Mouse (Mus musculus) neural tube, embryonic 11.5 days (tissue): ENCODE measurements around the gene Marco. TPM values are rescaled to one million over a fixed set of nuclear protein-coding genes. Genes with fewer than 3 reads are reported as not detected.

Experiments
- ATAC-seq: fragments of 200-750 bp; cut with Nextera tagmentation; 2 replicates; pipeline ENCODE4 v1.8.0; 2017; ENCODE audit warnings: moderate number of reproducible peaks, mild to moderate bottlenecking, moderate TSS enrichment, moderate library complexity; ENCODE audit not compliant: insufficient read depth, low FRiP score, low TSS enrichment
- DNase-seq: peaks from one replicate; pipeline ENCODE4 v3.0.0-alpha.2; 2015; ENCODE audit warnings: low spot score
- H3K27ac ChIP-seq: fragments of 300-500 bp; sonication (generic); 2 replicates; pipeline ENCODE4 v1.5.1; 2014; ENCODE audit warnings: low read depth, mild to moderate bottlenecking, low read length
- H3K27me3 ChIP-seq: fragments of 300-500 bp; sonication (generic); 2 replicates; pipeline ENCODE4 v1.6.1; 2014; ENCODE audit warnings: mild to moderate bottlenecking, low read length, mixed read lengths; ENCODE audit not compliant: control insufficient read depth, insufficient read depth
- H3K36me3 ChIP-seq: fragments of 300-500 bp; sonication (generic); 2 replicates; pipeline ENCODE4 v1.6.1; 2014; ENCODE audit warnings: mild to moderate bottlenecking, low read length, moderate library complexity, mixed read lengths; ENCODE audit not compliant: control insufficient read depth, insufficient read depth
- H3K4me1 ChIP-seq: fragments of 300-500 bp; sonication (generic); 2 replicates; pipeline ENCODE4 v1.6.1; 2014; ENCODE audit warnings: low read length, mixed read lengths; ENCODE audit not compliant: control insufficient read depth, insufficient read depth
- H3K4me2 ChIP-seq: fragments of 300-500 bp; sonication (generic); 2 replicates; pipeline ENCODE4 v1.6.1; 2014; ENCODE audit warnings: low read depth, mild to moderate bottlenecking, moderate library complexity
- H3K4me3 ChIP-seq: fragments of 300-500 bp; sonication (generic); 2 replicates; pipeline ENCODE4 v1.5.1; 2014; ENCODE audit warnings: low read depth, low read length
- H3K9ac ChIP-seq: fragments of 300-500 bp; sonication (generic); 2 replicates; pipeline ENCODE4 v1.6.1; 2014; ENCODE audit warnings: mild to moderate bottlenecking, low read length
- H3K9me3 ChIP-seq: fragments of 300-500 bp; sonication (generic); 2 replicates; pipeline ENCODE4 v1.6.1; 2016; ENCODE audit warnings: low read length; ENCODE audit not compliant: control insufficient read depth
- WGBS: fragments of 180-500 bp; shearing (Covaris S2); extraction: QIAGEN DNeasy Blood & Tissue Kit; methylation state at CpG from one replicate; pipeline ENCODE4 v1.1.7; 2014; 5-methylcytosine and 5-hydroxymethylcytosine counted together
- polyA plus RNA-seq: library from polyadenylated mRNA; unstranded; fragments of >200 nt; fragmentation: Nextera tagmentation; extraction: Ambion mirVana; gene quantifications from 2 replicates; pipeline ENCODE4 v1.2.1, GENCODE M21; 2014

Gene Marco
- 0.77 TPM in 1 of 2 replicates, not detected in the other for polyA plus RNA-seq

GRCm38 (mm10) chr1:120504924-120505323 lies at the start of gene Marco:
Gene Marco (minus strand): TSS chr1:120505024.
- no peak within 1 kb of the TSS for H3K4me3 ChIP-seq
- H3K9ac ChIP-seq = no peak within 1 kb of the TSS
- H3K4me1 ChIP-seq = no peaks in the 10 kb centered on the region
- DNase-seq (no peak), ATAC-seq (no peak)
- H3K36me3 ChIP-seq = no peaks in the 10 kb centered on the region
- no peaks in the 10 kb centered on the region for H3K9me3 ChIP-seq
- WGBS = 75% methylated on average over 1 of the region's 1 CpGs
- no peaks in the 10 kb centered on the region for H3K27me3 ChIP-seq
- no peak within 1 kb of the TSS for H3K4me2 ChIP-seq
- H3K27ac ChIP-seq = no peak within 1 kb of the TSS

GRCm38 (mm10) chr1:120539506-120540029 lies 34.7 kb upstream of the Marco start:
- no peak for ATAC-seq
- no peaks in the 10 kb centered on the region for H3K36me3 ChIP-seq
- no peak for DNase-seq
- H3K9ac ChIP-seq = no peak overlapping the region
- H3K4me1 ChIP-seq = no peaks in the 10 kb centered on the region
- H3K9me3 ChIP-seq = no peaks in the 10 kb centered on the region
- no peak overlapping the region for H3K27ac ChIP-seq
- 87% methylated on average over 7 of the region's 7 CpGs for WGBS
- no peak overlapping the region for H3K4me3 ChIP-seq
- H3K27me3 ChIP-seq = no peaks in the 10 kb centered on the region
- no peak overlapping the region for H3K4me2 ChIP-seq

- 78% methylated on average over 1 of the region's 1 CpGs for whole genome bisulfite sequencing
- no peak for ATAC-seq
These were observed 32.2 kb upstream of the Marco start for GRCm38 (mm10) chr1:120536998-120537397.

GRCm38 (mm10) chr1:120535919-120536318 lies 31.1 kb upstream of the Marco start:
- H3K36me3 ChIP-seq = no peaks in the 10 kb centered on the region
- 82% methylated on average over 1 of the region's 1 CpGs for WGBS

More at GRCm38 (mm10) chr1:120536998-120537397, 32.2 kb upstream of the Marco start:
- DNase-seq = no peak
- H3K9ac ChIP-seq = no peak overlapping the region
- no peak overlapping the region for H3K4me2 ChIP-seq
- H3K27ac ChIP-seq = no peak overlapping the region
- H3K36me3 ChIP-seq = no peaks in the 10 kb centered on the region
- H3K4me1 ChIP-seq = no peaks in the 10 kb centered on the region
- no peaks in the 10 kb centered on the region for H3K9me3 ChIP-seq
- H3K4me3 ChIP-seq = no peak overlapping the region
- H3K27me3 ChIP-seq = no peaks in the 10 kb centered on the region

GRCm38 (mm10) chr1:120532321-120532916 lies 27.6 kb upstream of the Marco start:
- Histone ChIP-seq H3K4me3 (no peak overlapping the region), H3K27ac (no peak overlapping the region), H3K9me3 (no peaks in the 10 kb centered on the region), H3K4me1 (no peaks in the 10 kb centered on the region), H3K4me2 (no peak overlapping the region), H3K27me3 (no peaks in the 10 kb centered on the region), H3K36me3 (no peaks in the 10 kb centered on the region), H3K9ac (no peak overlapping the region)
- ATAC-seq (no peak), DNase-seq (no peak)
- 88% methylated on average over 6 of the region's 6 CpGs for WGBS

More at GRCm38 (mm10) chr1:120535919-120536318, 31.1 kb upstream of the Marco start:
- Histone ChIP-seq H3K4me2 (no peak overlapping the region), H3K27me3 (no peaks in the 10 kb centered on the region), H3K4me1 (no peaks in the 10 kb centered on the region), H3K9me3 (no peaks in the 10 kb centered on the region), H3K27ac (no peak overlapping the region), H3K4me3 (no peak overlapping the region), H3K9ac (no peak overlapping the region)
- DNase-seq (no peak), ATAC-seq (no peak)

- Histone ChIP-seq H3K27ac (no peak overlapping the region), H3K4me1 (no peaks in the 10 kb centered on the region), H3K36me3 (no peaks in the 10 kb centered on the region), H3K9ac (no peak overlapping the region), H3K4me3 (no peak overlapping the region), H3K4me2 (no peak overlapping the region), H3K9me3 (no peaks in the 10 kb centered on the region), H3K27me3 (no peaks in the 10 kb centered on the region)
- ATAC-seq = no peak
- DNase-seq = no peak
- WGBS = 83% methylated on average over 3 of the region's 3 CpGs
These were observed 26.9 kb upstream of the Marco start for GRCm38 (mm10) chr1:120531770-120532169.

GRCm38 (mm10) chr1:120529881-120530280 lies 25.1 kb upstream of the Marco start:
- Histone ChIP-seq H3K4me3 (no peak overlapping the region), H3K27ac (no peak overlapping the region), H3K27me3 (no peaks in the 10 kb centered on the region), H3K9ac (no peak overlapping the region), H3K4me1 (no peaks in the 10 kb centered on the region), H3K9me3 (no peaks in the 10 kb centered on the region), H3K36me3 (no peaks in the 10 kb centered on the region), H3K4me2 (no peak overlapping the region)
- ATAC-seq (no peak), DNase-seq (no peak)
- 92% methylated on average over 2 of the region's 2 CpGs for WGBS

- Histone ChIP-seq H3K4me3 (no peak overlapping the region), H3K27me3 (no peaks in the 10 kb centered on the region), H3K4me1 (no peaks in the 10 kb centered on the region), H3K9ac (no peak overlapping the region), H3K27ac (no peak overlapping the region), H3K4me2 (no peak overlapping the region), H3K9me3 (no peaks in the 10 kb centered on the region), H3K36me3 (no peaks in the 10 kb centered on the region)
- 80% methylated on average over 7 of the region's 7 CpGs for WGBS
- ATAC-seq = no peak
- no peak for DNase-seq
These were observed 12.8 kb upstream of the Marco start for GRCm38 (mm10) chr1:120517618-120518017.

- WGBS = 75% methylated on average over 3 of the region's 3 CpGs
- H3K27ac ChIP-seq = no peak overlapping the region
- no peaks in the 10 kb centered on the region for H3K27me3 ChIP-seq
- no peak for ATAC-seq
- no peaks in the 10 kb centered on the region for H3K36me3 ChIP-seq
- DNase-seq = no peak
- H3K4me2 ChIP-seq = no peak overlapping the region
- no peaks in the 10 kb centered on the region for H3K4me1 ChIP-seq
- H3K9ac ChIP-seq = no peak overlapping the region
- H3K4me3 ChIP-seq = no peak overlapping the region
- H3K9me3 ChIP-seq = no peaks in the 10 kb centered on the region
These were observed 5.5 kb upstream of the Marco start for GRCm38 (mm10) chr1:120510311-120510710.
